Mouse (Mus musculus) adrenal gland (tissue): ENCODE data around the gene 1700010I14Rik.

ENCODE experiments used
- intact Hi-C: fragments of 180-260 bp; cut with DNase I; formaldehyde crosslinking; loops from one replicate; pipeline ENCODE4 v1.15.1; 2025
- long read RNA-seq, 2 experiments: library from polyadenylated mRNA; unstranded; transcript quantifications; one replicate each; pipeline ENCODE4 v2.0.0; 2020; ENCODE audit warnings: borderline replicate concordance in 1 of 2; ENCODE audit not compliant: insufficient replicate concordance in 1 of 2

1700010I14Rik gene
- long read RNA-seq, experiment 1, partial matches to known transcripts, result 3 of 6 reads
- long read RNA-seq, experiment 1, other reads (novel, unspliced or antisense), result 0 of 6 reads
- long read RNA-seq, experiment 2, partial matches to known transcripts, result 1 of 4 reads
- long read RNA-seq, experiment 2, other reads (novel, unspliced or antisense), result 1 of 4 reads

DNA sequence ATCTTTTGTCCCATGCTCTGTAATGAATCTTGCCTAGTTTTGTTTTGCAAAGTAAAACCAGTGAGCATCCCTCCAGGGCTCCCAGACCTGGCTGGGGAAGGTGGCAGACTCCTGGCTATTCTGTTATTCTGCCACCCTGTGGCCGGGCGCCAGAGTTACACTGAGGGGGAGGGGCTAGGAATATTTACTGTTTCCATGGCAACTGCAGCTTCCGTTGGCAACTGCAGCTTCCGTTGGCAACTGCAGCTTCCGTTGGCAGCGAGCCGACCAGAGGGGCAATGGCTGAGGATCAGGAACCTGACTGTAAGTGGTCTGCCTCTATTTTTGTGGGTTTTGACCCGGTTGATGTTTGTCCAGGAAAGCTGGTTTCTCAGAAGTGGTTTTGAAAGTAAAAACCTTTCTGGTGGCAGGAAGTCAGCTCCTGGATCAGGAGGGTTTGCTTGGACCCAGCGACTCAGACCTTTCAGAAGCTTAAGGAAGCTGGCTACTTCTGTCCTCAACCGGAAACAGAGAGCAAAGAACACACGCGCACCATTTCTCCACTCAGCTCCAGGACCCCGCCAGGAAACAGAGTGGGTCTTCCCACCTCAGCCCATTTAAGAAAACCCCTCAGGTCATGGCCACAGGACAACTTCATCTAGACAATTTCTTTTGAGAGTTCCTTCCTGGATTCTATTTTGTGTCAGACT lies at the start of gene 1700010I14Rik:
TSS of gene 1700010I14Rik (plus strand) at position 215 of the 689 bp plus-strand sequence.
- intact Hi-C loops, result no loop called here

DNA sequence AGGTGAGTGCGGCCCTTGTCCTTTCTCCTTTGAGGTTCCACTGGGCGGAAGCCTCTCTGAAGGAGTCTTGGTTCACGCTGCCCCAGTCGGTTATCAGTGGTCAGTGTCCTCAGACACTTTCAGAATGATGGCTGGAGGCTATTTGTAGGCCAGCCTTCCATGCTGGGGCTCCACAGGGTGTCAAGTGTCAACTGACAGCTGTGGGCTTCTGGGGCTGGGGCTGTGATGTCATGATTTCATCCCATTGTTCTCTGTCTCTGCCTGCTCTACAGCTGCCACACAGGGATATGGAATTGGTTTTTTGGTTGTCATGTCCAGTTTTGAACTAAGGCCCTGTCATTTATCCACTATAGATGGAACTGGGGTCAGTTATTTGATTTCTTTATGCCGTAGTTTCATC lies 36.5 kb upstream of the 1700010I14Rik start:
- intact Hi-C loops, result no loop called here

DNA sequence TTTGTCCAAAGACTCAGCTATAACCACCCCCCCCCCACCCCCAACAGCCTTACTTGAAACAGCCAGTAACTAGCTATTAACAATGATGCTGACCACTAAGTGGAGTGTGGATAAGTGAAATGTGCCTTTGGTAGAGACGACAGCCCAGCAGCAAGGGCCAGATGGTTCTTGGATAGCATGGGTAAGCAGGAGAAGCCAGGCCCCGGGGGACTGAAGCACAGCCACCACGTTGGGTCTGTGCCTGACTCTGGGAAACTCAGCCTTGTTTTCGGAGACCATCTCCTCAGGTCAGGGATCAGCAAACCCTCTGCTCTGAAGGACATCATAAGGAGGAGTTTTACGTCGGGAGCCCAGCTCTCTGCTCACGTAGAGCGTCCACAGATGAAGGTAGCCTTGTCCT lies 35.2 kb upstream of the 1700010I14Rik start:
- intact Hi-C loops, result no loop called here

DNA sequence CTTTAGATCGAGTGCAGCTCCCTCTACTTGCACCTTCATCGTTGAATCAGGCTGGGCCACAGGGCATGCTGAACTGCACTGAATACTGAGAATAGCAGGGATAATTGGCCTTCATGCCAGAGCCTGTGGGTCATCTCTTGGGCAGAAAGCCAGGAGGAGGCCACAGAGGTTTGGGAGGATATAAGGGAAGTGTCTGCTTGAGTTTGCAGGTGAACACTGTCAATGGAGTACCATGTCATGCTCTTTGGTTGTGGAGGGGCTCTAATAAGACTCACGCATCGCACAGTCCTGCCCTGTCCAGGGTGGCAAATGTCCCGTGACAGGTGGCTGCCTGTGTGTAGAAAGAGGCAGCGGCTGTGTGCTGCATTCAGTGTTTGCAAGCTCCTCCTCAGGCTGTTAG lies 30.0 kb upstream of the 1700010I14Rik start:
- intact Hi-C loops, result no loop called here

DNA sequence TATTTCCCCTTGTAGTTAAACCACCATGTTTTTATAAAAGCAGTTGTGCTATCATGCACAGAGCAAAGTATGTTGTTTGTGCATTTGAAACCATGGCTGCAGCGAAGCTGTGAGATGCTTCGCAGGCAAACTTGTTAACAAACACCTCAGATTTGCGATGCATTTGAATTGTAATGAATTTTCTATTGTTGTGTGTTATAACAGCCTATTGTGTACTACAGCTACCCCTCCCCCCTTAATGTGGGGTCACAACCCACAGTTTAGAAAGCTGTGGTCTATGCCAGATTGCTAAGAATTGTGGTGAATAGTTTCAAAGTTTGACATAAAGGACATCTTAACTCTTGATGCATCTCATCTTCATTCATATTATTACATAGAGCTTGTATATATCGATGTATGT lies 27.7 kb upstream of the 1700010I14Rik start:
- intact Hi-C loops, result no loop called here

DNA sequence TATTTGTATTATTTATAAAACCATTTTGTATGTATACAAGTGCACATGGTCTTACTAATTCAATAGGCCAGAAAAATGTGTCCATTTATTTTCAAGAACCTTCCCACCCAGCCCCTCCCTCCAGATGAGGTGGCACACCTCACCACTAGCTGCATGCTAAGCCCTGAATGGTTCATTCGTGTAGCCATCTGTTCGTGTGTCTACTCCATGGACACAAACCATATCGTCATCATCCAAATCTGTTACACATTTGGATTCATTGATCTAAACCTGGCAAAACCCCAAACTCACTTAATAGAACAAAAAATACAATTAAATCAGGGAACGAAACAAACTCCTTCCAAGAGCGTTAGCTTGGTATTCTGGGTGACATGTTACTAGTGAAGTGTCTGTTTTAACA lies 27.0 kb upstream of the 1700010I14Rik start:
- intact Hi-C loops, result no loop called here

DNA sequence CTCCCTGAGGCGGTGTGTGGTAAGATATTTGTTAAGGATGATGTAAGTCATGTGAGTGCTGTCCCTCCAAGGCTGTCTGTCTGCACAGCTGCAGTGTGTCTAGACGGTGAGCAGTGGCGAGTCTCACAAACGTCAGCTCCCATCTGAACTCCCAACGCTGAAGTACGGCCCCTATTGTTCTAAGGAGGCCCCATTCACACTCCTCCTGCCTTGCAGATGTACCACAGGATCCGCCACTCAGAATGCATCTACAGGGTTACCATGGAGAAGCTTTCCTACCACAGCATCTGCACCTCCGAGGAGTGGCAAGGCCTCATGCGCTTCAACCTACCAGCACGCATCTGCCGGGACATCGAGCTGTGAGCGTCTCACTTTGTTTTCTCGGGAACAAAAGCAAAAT lies 26.5 kb upstream of the 1700010I14Rik start:
- intact Hi-C loops, result no loop called here

DNA sequence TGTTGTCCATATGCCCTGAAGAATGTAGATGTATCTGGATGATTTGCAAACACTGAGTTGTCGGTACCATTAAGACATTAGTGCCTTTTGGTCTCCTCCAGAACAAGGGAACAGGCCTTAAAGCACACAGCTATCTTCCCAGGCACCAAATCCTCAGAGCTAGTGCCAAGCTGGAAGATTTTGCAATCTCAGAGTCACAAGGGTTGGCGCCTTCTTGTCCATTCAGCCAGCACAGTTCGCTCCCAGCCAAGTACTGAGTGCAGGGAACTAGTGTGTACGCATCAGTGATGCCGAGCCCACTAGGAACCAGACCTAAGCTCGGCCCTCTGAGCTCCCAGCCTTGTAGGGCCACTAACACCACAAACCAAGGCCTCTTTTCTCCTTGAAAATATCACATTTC lies 23.0 kb upstream of the 1700010I14Rik start:
- intact Hi-C loops, result no loop called here

DNA sequence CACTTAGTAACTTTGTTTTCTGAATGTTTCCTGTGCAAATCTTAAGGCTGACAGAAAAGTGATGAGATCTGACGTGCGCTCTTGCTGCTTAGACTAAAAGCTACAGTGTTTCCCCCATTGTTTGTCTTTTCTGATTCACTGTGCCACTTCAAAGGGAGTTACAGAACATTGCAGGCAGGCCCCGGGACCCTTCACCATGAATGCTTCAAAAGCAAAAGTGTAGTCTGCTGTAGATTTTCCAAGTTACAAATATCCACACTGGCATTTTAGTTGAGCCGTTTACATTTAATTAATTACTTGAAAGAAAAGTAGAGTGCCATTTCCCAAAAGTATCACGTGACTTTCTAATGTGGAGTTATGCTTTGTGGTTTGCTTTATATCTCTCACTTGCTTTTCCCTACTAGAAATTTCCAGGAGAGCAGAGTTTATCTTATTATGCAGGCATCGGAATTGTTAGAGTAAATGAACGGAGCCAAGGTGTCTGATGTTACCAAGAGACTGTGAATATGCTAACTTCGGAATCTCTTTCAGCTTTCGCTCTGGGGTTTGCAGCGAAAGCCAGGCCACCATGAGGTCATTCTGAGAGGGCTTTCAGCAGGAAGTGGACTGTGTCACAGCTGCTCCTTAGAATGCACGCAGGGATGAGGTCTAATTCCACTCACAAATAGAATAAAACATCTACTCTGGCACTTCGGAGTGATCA lies 15.8 kb upstream of the 1700010I14Rik start:
- intact Hi-C loops, result no loop called here

DNA sequence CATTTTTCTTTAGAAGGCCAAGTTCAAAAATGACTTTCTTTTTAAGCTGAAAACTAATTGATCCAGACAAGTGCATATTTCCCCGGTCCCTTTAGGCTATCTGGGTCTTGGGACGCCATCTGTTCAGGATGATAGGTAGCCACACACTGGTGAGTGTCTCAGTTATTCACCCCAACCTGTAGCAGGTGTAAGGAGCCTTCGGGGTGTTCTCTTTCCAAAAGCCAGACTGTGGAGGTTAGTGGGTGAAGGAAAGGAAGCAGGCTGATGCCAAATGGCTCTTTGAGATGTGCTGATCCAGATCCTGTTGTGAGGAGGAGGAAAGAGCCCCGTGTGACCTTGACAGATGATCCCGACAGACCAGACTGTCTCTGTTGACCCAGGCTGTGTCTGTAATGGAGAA lies 14.8 kb upstream of the 1700010I14Rik start:
- intact Hi-C loops, result no loop called here

DNA sequence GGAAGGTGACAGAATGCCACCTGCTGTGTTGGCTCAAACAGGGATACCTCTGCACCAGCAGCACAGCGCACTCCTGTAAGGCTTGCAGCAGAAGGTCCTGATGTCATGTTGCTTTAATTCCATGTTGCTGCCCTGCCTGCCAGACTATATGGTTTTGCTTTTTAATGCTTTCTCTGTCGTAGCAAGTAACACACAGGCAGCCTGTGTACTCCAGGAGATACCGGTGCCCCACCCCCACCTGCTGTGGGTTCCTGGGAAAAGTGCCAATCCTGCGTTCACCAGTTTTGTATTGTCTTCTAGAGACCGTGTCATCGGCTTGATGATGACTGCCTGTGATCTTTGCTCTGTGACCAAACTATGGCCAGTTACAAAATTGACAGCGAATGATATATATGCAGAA lies 13.7 kb upstream of the 1700010I14Rik start:
- intact Hi-C loops, result no loop called here

DNA sequence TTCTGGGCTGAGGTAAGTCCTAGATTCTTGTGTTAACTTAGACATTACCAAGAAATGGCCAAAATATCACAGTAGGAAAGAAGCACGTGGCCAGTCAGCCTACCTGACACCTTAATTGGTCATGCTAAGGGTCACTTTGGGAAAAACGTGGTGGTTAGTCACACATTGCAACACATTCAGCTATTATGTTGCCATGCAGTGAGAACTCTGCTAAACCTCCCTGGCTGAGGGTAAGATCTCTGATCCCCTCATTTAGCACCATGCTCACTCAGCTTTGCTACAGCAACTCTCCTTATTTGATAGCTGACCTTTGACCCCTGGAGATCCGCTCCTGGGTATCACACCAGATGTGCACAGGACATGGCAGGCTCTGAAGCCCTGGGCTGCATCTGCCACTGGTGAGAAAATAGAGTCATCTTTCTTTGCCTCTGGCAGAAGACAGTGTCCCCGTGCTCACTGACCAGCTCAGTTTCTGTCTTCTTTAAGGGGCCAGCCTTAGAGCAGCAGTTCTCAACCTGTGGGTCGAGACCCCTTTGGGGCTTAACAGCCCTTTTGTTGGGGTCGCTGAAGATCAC lies 13.2 kb upstream of the 1700010I14Rik start:
- intact Hi-C loops, result no loop called here

DNA sequence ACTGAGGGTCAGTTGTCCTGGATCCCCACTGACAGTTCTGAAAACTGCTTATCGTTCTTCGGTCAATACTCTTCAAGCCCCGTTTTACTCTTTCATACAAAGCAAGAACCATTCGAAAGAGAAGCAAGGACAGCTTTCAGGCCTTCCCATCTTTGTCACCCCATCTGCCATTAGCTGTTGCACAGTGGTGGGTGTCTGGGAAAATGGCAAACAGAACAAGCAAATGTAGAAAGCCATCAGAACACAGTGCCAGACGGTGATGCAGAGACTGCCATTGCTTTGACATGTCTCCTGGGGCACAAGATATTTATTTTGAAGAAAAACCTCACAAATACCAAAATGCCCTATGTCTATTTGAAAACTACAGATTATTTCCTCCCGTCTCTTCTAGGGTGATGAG lies 11.4 kb upstream of the 1700010I14Rik start:
- intact Hi-C loops, result no loop called here

DNA sequence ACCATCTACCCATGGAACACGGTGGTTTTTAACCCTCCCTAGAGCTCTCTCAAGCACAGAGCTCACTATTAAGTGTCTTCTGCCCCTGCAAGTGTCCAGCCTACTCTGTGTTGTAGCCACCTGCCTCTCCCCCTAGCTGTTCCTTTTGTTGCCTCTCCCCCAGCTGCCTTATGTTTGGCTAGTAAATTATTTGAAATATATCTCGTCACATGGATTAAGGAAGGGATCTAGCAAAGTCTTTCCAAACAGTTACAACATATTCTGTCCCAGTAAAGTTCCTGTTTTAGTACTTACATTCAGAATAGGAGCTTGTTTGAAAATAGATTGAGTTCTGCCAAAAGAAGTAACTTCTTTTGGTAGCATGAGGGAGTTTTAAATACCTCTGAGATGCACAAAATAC lies 10.9 kb upstream of the 1700010I14Rik start:
- intact Hi-C loops, result no loop called here

DNA sequence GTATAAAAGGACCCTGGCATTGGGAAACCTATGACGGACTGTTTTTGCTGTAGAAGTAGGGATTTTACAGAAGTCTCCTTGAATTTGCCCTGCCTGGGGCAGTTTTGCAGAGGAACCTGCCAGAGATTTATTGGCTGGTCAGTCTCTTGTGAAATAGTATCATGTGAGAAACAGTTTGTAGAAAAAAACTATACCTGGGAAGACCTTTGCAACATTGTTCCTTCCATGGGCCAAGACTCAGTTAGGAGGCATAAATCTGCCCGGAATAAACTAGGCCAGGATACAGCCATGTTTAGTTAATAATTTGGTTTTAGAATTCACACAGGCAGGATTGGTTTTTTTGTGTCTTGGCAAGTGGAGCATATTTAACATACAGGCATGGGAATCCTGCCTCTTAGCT lies 4.6 kb upstream of the 1700010I14Rik start:
- intact Hi-C loops, result no loop called here

DNA sequence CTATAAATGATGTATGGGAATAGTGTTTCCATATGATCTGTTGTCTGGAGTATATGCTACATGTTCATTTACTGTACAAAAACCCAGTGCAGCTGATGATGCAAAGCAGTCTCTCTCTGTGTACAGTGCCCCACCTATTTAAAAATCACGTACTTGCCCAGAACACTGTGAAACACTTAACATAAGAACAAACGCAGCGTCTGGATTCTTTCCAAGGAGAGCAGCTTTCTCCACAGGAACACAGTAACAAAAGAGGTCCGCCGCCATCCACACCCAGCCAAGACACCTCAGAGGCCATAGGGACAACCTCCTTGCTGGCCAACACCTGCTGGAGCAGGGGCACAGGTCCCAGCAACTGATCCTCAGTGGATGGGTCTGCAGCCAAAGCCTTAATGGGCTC lies 2.4 kb upstream of the 1700010I14Rik start:
- intact Hi-C loops, result no loop called here

DNA sequence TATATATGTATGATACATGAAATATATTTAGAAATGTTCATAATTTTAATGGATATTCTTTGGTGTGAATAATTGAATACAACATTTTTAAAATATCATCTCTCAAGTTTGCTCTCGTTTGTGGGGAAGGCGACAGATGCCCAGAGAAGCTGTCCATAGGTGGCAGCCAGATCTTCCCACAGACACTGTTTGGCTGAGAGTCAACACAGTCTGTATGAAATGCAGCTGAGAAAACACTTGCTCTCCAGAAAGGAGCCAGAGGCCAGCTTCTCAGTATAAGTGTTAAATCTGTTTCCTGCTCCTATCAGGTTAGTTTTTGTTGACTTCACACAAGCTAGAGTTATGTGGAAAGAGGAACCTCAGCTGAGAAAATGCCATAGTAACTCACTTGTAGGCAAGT lies 1.6 kb upstream of the 1700010I14Rik start:
- intact Hi-C loops, result no loop called here

DNA sequence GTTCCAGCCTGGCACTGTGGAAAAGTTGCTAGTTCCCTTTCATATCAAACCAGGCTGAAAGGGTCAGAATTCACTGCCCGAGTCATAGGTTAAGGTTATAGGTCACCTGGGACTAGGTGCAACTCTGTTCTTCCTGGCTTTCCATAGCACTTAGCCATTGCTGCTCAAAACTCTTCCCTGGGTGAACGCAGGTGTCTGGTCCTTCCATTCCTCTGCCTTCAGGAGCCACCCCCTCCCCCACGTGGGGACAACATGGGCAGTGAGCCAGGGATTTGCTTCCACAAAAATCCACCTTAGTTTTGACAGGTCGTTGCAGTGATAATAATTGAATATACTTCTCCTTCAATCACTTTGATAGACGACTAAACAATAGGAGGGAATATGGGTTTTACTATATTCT lies 764 bp upstream of the 1700010I14Rik start:
- intact Hi-C loops, result no loop called here

DNA sequence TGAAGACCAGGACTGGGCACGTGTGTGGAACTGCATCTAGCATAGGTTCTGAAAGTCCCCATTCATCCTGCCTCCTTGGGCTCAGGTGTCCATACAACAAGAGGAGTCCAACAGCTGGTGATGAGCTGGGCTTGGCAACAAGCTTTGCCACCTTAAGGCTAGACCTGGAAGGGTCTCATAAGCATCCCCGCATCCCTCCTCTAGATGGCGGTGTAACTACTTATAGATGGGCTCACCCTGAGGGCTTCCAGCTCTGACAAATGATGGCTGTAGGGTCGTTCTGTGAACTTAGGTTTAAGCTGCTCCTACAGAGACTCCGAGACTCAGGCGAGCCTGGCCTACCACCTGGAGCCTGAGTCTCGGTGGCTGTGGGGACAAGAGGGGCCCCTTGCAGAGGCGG lies 3.0 kb downstream of the 1700010I14Rik start:
- intact Hi-C loops, result no loop called here

DNA sequence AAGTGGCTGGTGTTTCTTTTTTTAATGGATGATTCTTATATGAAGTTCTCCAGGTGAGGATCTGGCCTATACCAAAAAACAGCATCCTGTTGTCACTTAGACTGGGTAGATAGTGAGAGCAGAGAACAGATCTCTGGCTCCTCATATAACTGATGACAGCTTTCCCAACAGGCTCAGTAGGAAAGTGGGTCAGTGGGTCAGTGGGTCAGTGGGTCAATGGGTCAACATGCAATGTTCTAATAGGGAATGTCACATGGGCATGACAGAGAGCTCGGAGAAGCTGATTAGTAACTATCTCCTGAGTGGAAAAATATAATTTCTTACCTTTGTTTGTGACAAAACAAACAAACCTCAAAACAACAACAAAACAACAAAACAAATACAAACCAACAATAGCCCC lies 7.2 kb downstream of the 1700010I14Rik start:
- intact Hi-C loops, result no loop called here

DNA sequence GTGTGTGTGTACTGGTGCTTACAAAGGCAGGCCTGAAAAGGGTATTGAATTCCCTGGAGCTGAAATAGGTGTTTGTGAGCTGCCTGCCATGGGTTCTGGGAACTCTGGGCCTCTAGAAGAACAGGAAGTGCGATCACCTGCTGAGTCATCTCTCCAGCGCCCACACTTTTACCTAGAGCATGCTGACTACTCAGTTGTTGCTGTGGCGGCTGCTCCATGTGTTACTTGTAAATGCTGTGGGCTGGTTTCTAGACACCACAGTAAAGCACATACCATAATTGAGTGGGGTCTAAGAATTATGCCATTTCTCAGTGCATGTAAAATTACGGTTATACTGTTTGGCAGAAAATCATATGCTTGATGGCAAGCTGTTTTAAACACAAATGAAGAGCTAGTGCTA lies 14.3 kb downstream of the 1700010I14Rik start:
- intact Hi-C loops, result no loop called here

DNA sequence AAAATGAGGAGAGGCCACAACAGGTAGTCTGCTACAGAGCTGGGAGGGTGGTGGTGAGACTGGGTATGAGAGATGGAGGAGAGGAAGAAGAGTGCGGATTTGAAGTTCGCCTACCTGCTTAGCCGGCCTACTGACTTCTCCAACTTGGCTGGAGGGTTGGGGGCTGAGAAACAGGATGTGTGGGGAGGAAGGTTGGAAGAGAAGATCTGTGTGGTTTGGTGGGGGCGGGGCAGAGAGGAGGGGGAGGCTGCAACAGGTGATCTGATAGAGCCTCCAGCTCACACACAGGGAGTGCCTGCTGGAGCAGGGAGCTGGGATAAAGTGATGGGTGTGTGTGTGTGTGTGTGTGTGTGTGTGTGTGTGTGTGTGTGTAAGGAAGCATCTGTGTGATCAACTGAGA lies 16.4 kb downstream of the 1700010I14Rik start:
- intact Hi-C loops, result no loop called here
